Mouse (Mus musculus): Measurements from ENCODE around the gene Pla2g3.

Pla2g3 gene

GRCm38 (mm10) chr11:3483980-3484642 is 4.0 kb upstream of the Pla2g3 start:
- in situ Hi-C loops (cut with MboI; ENCODE audit: low pct_unique_long_range_greater_than_20kb in 1 of 2, low sequenced_read_pairs in 2 of 2, unreplicated experiment in 1 of 2): no loop called here

GRCm38 (mm10) chr11:3486349-3486748 is 1.7 kb upstream of the Pla2g3 start:
- in situ Hi-C loops (cut with MboI; ENCODE audit: low pct_unique_long_range_greater_than_20kb in 1 of 2, low sequenced_read_pairs in 2 of 2, unreplicated experiment in 1 of 2): no loop called here

- in situ Hi-C loops (cut with MboI; ENCODE audit: low pct_unique_long_range_greater_than_20kb in 1 of 2, low sequenced_read_pairs in 2 of 2, unreplicated experiment in 1 of 2): no loop called here
Measured at GRCm38 (mm10) chr11:3489036-3489435, 952 bp downstream of the Pla2g3 start.

- in situ Hi-C loops (cut with MboI; ENCODE audit: low pct_unique_long_range_greater_than_20kb in 1 of 2, low sequenced_read_pairs in 2 of 2, unreplicated experiment in 1 of 2): no loop called here
Measured at GRCm38 (mm10) chr11:3492748-3493147, 4.7 kb downstream of the Pla2g3 start.

GRCm38 (mm10) chr11:3494857-3495256 is 6.8 kb downstream of the Pla2g3 start:
- in situ Hi-C loops (cut with MboI; ENCODE audit: low pct_unique_long_range_greater_than_20kb in 1 of 2, low sequenced_read_pairs in 2 of 2, unreplicated experiment in 1 of 2): no loop called here

- in situ Hi-C loops (cut with MboI; ENCODE audit: low pct_unique_long_range_greater_than_20kb in 1 of 2, low sequenced_read_pairs in 2 of 2, unreplicated experiment in 1 of 2): no loop called here
Measured at GRCm38 (mm10) chr11:3495496-3495895, 7.4 kb downstream of the Pla2g3 start.

GRCm38 (mm10) chr11:3496756-3497155 is 8.7 kb downstream of the Pla2g3 start:
- in situ Hi-C loops (cut with MboI; ENCODE audit: low pct_unique_long_range_greater_than_20kb in 1 of 2, low sequenced_read_pairs in 2 of 2, unreplicated experiment in 1 of 2): no loop called here

- in situ Hi-C loops (cut with MboI; ENCODE audit: low pct_unique_long_range_greater_than_20kb in 1 of 2, low sequenced_read_pairs in 2 of 2, unreplicated experiment in 1 of 2): no loop called here
Measured at GRCm38 (mm10) chr11:3497296-3497695, 9.2 kb downstream of the Pla2g3 start.

GRCm38 (mm10) chr11:3502057-3502456 is 14.0 kb downstream of the Pla2g3 start:
- in situ Hi-C loops (cut with MboI; ENCODE audit: low pct_unique_long_range_greater_than_20kb in 1 of 2, low sequenced_read_pairs in 2 of 2, unreplicated experiment in 1 of 2): no loop called here

- in situ Hi-C loops (cut with MboI; ENCODE audit: low pct_unique_long_range_greater_than_20kb in 1 of 2, low sequenced_read_pairs in 2 of 2, unreplicated experiment in 1 of 2): no loop called here
Measured at GRCm38 (mm10) chr11:3502459-3503072, 14.5 kb downstream of the Pla2g3 start.

GRCm38 (mm10) chr11:3503755-3504693 is 15.9 kb downstream of the Pla2g3 start:
- in situ Hi-C loops (cut with MboI; ENCODE audit: low pct_unique_long_range_greater_than_20kb in 1 of 2, low sequenced_read_pairs in 2 of 2, unreplicated experiment in 1 of 2): no loop called here

GRCm38 (mm10) chr11:3508226-3508625 is 20.1 kb downstream of the Pla2g3 start:
- in situ Hi-C loops (cut with MboI; ENCODE audit: low pct_unique_long_range_greater_than_20kb in 1 of 2, low sequenced_read_pairs in 2 of 2, unreplicated experiment in 1 of 2): loop anchor here in 1 of 2 experiments (5.0 kb wide), 1 partner anchor 36 kb away; no protein-coding TSS in a partner anchor

GRCm38 (mm10) chr11:3509181-3510085 is 21.3 kb downstream of the Pla2g3 start:
- in situ Hi-C loops (cut with MboI; ENCODE audit: low pct_unique_long_range_greater_than_20kb in 1 of 2, low sequenced_read_pairs in 2 of 2, unreplicated experiment in 1 of 2): loop anchor here (5.0 kb wide), 1 partner anchor 37 kb away; no protein-coding TSS in a partner anchor

- in situ Hi-C loops (cut with MboI; ENCODE audit: low pct_unique_long_range_greater_than_20kb in 1 of 2, low sequenced_read_pairs in 2 of 2, unreplicated experiment in 1 of 2): loop anchor here in 1 of 2 experiments (5.0 kb wide), 1 partner anchor 38 kb away; no protein-coding TSS in a partner anchor
Measured at GRCm38 (mm10) chr11:3510321-3510720, 22.2 kb downstream of the Pla2g3 start.

GRCm38 (mm10) chr11:3513291-3513690 is 25.2 kb downstream of the Pla2g3 start:
- in situ Hi-C loops (cut with MboI; ENCODE audit: low pct_unique_long_range_greater_than_20kb in 1 of 2, low sequenced_read_pairs in 2 of 2, unreplicated experiment in 1 of 2): loop anchor here in 1 of 2 experiments (5.0 kb wide), 1 partner anchor 41 kb away; no protein-coding TSS in a partner anchor

- in situ Hi-C loops (cut with MboI; ENCODE audit: low pct_unique_long_range_greater_than_20kb in 1 of 2, low sequenced_read_pairs in 2 of 2, unreplicated experiment in 1 of 2): loop anchor here in 1 of 2 experiments (5.0 kb wide), 1 partner anchor 42 kb away; no protein-coding TSS in a partner anchor
Measured at GRCm38 (mm10) chr11:3514529-3515054, 26.5 kb downstream of the Pla2g3 start, which contains the start of gene Selenom. Gene Selenom (plus strand): TSS chr11:3514684.

GRCm38 (mm10) chr11:3515216-3515615 is 27.1 kb downstream of the Pla2g3 start:
- in situ Hi-C loops (cut with MboI; ENCODE audit: low pct_unique_long_range_greater_than_20kb in 1 of 2, low sequenced_read_pairs in 2 of 2, unreplicated experiment in 1 of 2): no loop called here

- in situ Hi-C loops (cut with MboI; ENCODE audit: low pct_unique_long_range_greater_than_20kb in 1 of 2, low sequenced_read_pairs in 2 of 2, unreplicated experiment in 1 of 2): no loop called here
Measured at GRCm38 (mm10) chr11:3515637-3516036, 27.6 kb downstream of the Pla2g3 start.
